Mouse (Mus musculus) thymus, adult 2 months (tissue): Measurements from ENCODE around the gene Hspb3.

Experiments used
- CTCF ChIP-seq: fragments of 200-500 bp; IDR thresholded peaks from 2 replicates; pipeline ENCODE4 v1.5.1; 2012; ENCODE audit warnings: mild to moderate bottlenecking, control low read depth, low read length, moderate library complexity, borderline replicate concordance; ENCODE audit not compliant: control insufficient read depth, poor library complexity, insufficient read depth; ENCODE audit errors: extremely low read depth
- POLR2A ChIP-seq: fragments of 200-500 bp; IDR thresholded peaks from 2 replicates; pipeline ENCODE4 v1.6.1; 2012; ENCODE audit warnings: mild to moderate bottlenecking, low read length, control low read depth, moderate library complexity; ENCODE audit not compliant: control insufficient read depth, poor library complexity, insufficient read depth; ENCODE audit errors: extremely low read depth

DNA sequence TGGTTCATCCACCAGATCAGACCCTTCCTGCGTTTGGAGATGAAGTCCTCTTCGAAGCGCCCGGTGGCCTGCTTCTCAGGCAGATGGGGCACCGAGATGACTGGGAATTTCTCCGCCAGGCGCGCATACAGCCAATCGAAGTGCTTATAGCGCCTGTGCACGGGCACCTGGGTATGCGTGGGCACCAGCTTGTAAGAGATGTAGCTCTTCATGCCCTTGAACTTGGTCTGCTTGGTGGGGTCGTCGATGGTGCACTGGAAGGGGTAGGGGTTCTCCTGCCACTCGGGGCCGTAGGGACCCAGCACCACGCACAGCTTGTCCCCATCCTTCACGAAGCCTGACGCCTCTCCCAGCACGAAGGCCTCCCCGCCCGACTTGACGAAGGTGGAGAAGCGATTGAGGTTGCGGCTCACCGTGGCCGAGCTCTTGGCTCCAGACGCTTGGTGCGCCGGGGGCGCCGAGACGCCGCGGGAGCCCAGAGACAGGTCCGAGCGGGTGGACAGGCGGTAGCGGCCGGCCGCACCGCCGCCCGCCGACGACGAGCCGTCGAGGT lies 46.1 kb downstream of the Hspb3 start:
- TF ChIP-seq CTCF (no peak), POLR2A (no peak)
